Mouse (Mus musculus): ENCODE data around the gene Slc50a1.

The Slc50a1 gene

DNA sequence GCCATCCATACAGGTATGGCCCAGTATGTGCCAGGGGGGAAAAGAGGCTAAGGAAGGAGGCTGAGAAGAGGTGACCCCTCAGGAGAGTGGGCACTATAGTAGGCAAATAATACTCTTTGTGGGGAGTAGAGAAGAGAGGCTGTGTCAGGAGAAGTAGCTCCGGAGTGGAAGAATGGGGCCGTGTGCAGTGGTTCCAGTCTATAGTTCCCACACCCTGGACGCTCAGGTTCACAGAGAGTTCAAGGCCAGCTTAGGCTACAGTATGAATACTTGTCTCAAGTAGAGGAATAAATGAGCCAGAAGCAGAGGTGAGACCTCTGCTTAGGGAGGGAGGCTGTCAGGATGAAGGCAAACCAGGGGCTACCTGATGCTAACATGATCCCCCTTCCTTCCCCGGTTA lies 41.1 kb downstream of the Slc50a1 start:
- no peak for DNase-seq

DNA sequence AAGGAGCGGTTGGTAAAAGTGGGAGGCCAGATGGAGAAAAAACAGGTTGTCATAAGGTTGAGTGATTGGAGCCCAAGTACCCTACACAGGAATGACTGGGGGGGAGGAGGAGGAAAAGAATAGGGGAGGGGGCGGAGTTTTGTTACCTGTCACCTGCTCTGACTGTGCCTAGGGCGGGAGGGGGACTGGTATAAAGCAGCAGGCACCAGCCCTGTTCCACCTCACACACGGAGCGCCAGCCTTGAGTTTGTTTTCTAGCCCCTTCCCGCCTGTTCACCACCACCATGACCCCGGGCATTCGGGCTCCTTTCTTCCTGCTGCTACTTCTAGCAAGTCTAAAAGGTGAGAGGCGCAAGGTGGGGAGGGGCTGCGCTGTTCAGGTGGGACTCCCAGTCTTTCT lies 41.5 kb downstream of the Slc50a1 start, which contains the start of gene Muc1:
Gene Muc1 (plus strand): TSS at position 222 of the 400 bp plus-strand sequence.
- no peak for DNase-seq

DNA sequence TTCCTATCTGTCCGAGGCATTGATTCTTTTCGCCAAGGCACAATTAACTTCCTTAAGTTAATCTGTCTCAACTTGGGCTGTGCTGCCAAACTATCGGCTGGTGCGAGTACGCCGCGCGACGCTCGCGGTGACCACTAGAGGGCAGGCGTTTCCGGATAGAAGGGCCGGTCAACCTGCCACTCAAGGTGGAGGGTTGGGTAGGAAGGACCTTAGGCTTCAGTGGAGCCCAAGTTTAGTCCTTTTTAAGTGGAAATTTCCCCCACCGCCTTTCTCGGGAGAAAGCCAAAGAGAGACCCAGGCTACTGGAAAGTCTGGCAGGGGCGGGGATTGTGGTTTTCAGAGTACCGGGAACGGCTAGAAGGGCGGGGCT lies 42.2 kb downstream of the Slc50a1 start:
- DNase-seq = peak; percentile 58 to 71

DNA sequence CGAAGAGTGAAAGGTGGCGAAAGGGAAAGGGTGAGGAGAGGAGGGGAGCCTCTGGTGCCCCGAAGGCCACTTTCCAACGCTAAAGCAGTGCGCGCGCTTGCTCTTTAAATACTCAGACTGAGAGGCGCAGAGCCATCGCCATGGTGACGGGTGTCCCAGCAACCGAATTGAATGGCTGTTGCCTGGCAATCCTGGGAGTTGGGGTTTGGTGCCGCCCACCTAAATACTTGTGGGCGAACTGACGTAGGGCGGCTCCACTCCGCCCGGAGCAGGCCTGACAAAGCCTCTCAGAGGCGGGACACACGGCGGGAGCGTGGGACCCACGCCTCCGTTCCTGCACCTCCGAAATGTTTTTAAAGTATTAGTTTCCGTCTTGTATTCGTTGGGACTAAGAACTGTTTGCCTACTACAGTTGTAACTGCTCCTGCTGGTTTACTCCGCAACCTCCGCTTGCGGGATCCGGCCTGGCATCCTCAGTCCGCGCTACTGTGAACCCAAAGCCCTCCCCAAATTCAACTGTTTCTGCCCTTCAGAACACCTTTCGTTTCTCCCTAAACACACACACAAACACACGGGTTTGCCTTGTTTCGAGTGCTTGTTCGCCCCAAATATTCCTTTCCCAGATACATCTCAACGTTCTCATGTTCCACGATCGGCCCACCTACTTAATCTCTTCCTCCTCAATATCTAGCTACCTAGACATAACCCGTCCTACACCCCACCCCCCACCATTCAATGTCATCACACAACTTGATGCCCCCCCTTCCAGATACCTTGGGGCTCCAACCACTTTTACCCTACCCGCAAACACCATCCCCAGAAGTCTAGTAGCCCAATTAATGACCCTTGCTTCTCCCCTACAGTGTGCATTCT lies 42.8 kb downstream of the Slc50a1 start:
- DNase-seq = peak; percentile 32 to 53

DNA sequence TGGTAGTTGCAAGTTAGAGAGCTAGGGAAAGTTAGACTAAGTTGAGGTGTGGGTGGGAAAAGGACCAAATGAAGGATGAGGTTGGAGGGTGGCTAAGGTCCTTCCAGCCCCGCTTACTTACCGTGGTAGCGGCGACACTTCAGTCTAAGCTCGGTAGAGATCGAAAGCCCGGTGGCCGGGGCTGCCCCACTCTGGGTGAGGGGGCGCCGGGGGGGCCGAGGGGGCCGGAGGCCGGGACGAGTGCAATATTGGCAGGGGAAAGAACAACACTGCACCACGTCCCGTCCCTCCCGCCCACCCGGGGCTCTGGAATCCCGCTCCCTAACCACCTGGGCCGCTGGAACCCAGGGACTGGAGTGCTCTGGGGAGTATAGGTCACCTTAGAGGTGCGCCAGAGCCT lies 43.5 kb downstream of the Slc50a1 start, which contains the start of gene Mtx1:
Gene Mtx1 (minus strand): TSS at position 189 of the 400 bp plus-strand sequence.
- no peak for DNase-seq

DNA sequence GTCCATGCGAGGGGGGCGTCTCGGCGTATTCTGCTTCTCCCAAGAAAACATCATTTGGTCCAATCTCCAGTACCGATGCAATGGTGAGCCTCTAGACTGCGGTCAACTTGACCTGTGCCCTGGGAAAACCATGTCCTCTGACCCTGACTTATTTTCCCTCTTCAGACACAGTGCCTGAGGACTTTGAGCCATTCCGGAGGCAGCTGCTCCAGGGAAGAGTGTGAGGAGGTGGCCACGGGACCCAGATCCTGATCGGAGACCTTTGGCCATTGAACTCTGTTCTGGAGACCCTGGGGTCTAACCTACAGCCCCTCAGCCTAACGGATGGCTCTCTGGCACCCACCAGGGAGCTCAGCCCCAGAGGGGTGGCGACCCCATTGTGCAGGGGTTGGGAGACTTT lies 44.0 kb downstream of the Slc50a1 start:
- DNase-seq = no peak

DNA sequence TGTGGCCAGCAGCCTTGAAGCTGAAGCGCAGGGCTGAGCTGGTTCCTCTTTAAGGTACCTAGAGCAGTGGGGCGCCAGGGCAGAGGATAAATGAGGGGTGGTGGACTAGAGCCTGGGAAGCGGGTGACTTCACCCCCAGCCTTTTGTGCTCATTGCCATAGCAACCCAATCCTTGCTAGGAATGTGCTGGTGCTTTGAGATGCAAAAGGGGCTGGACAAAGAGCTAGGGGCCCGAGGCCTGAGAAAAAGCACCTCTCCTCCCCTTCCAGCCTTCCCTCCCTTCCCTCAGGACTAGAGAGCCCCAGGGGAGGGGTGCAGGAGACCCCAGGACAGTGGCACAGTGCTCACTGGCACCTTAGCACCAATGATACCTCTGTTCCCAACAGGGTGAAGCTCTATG lies 44.5 kb downstream of the Slc50a1 start:
- no peak for DNase-seq

DNA sequence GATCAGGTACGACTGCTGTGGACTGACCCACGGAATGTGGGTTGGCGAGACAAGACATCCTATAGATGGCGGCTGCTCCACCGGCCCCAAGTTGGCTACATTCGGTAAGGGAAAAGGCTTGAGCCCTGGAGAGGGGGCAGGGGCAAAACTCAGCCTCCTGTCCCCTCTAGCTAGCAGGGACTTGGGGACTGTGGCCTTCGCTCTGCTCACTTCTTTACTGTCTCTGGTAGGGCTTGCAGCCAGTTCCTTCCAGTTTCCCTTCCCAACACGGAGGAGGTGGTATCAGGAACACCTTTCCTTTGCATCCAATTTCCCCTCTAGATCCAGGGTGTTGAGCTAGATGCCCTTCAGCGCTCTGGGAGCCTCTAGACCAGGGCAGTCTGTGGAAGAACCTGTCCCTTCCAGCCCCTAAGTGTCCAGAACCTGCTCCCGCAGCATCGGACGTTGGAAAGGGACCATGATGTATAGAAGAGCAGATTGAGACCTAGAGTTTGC lies 45.0 kb downstream of the Slc50a1 start:
- DNase-seq = no peak

DNA sequence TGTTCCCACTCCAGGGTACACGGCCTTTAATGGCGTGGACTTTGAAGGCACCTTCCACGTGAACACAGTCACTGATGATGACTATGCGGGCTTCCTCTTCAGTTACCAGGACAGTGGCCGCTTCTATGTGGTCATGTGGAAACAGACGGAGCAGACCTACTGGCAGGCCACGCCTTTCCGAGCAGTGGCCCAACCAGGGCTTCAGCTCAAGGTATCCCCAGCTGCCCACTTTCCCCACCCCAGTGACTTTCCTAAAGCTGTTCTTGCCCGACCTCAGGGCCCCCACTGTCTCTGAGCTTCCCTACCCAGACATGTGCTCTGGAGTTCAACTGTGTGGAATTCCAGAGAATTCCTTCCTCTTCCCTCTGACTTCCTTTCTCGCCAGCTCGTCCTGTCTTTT lies 45.6 kb downstream of the Slc50a1 start:
- no peak for DNase-seq

DNA sequence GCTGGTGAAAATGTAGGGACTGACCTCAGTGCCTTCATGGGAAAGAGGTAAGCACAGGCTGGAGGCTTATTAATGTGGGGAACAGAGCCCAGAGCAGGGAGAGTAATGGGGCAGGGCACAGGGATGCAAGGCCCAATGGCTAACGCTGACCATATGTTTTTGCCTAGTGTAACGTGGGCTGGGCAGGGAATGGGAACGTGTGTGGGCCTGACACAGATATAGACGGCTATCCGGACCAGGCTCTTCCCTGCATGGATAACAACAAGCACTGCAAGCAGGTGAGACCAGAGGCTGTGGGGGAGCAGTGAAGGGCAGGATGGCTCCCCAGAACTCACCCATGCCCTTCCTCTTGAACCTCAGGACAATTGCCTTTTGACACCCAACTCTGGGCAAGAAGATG lies 49.2 kb downstream of the Slc50a1 start:
- no peak for DNase-seq

DNA sequence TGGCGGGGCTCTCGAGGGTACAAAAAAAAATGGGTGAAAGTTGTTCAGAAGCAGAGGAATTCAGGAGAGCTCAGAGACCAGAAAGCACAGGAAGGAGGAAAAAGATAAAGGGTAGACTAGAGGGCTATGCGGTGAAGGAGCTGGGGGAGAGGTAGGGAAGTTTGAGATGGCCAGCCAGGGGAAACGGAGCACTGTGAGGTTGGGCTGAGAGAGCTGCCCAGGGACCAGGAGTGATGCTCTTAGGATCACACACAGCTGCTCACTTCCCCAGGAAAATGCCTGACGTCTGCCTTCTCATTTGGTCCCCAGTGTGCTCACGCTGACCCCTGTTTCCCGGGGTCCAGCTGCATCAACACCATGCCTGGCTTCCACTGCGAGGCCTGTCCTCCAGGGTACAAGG lies 50.8 kb downstream of the Slc50a1 start:
- no peak for DNase-seq

DNA sequence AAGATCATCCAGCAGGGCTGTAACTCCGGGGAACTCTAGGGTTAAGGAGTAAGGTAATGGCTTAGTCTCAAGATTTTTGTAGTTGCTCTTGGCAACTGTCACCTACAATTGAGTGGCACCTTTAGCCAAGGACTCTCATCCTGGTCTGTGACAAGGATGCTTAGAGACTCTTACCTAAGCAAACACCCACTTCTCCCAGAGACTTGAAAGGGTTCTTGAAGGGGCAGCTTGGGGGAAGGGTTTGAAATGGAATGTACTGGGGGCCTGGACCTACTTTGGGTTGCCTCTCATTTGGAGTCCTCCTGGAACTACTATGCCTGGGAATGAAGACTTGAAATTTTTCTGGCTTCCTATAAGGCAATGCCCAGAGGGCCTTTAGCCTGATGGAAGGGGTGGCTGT lies 52.1 kb downstream of the Slc50a1 start:
- DNase-seq = no peak
